Mouse (Mus musculus) lung, postnatal 36 days (tissue): ENCODE results near the gene Ddost.
A peak's percentile ranks its signal among the peaks of the same experiment; 100 is the strongest.
"Not testable (repeated sequence)": the region's sequence is repeated elsewhere in the genome, so short reads cannot be mapped to it uniquely, and the experiment has no call there.

ENCODE experiments used
- DNase-seq: peaks from one replicate; pipeline ENCODE4 v3.0.0; 2022; ENCODE audit warnings: mixed read lengths

Ddost gene

DNA sequence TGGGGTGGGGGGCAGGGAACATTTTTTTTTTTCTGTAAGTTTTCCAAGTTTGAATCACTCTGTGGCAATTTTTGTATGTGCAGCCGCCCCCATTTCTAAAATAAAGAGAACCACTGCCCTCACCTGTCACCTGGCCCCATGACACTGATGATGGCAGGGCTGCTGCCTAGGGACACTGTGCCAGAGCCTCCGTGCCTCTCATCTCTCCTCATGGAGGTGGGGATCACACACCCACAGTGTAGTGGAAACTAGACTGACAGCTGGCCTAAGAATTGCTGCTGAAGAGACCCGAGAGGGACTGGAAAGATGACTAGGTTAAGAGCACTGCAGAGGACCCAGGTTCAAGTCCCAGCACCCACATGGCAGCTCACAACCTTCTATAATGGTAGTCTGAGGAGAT is 7.6 kb downstream of the Ddost start:
- no peak for DNase-seq

DNA sequence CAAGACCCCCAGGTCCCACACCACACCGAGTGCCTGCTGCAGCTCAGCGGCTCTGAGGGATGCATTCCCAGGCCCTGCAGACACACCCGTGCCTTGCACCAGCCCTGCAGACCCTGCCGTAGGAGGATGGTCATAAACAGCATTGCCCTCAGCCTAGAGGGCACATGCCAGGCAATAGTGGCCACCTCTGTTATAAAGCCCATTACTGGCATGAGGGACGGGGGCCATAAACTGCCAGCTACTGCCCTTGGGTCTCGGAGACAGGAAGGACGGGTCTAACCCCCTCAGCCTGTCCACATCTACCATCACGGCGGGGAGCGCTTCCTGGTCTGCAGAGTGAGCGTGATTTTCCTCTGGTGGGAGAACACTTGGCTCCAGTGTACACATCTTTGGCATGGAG is 8.5 kb downstream of the Ddost start:
- no peak for DNase-seq

DNA sequence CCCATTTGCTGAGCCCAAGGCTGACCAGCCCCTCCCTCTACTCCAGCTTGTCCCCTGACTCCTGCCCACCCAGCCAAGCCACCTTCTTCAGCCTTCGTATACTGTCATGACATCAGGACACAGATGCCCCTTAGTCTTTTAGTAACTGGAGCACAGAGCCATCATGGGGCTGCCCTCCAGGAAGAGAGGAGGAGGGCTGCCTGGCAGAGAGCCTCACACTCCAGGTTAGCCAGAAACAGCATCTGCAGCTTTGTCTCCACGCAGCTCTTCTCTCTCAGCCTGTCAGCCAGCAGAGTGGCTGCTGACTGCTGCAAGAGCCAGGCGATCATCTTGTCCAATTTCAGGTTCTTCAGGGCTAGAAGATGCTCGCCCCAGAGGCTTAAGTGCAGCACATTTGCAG is 9.3 kb downstream of the Ddost start:
- DNase-seq = no peak

DNA sequence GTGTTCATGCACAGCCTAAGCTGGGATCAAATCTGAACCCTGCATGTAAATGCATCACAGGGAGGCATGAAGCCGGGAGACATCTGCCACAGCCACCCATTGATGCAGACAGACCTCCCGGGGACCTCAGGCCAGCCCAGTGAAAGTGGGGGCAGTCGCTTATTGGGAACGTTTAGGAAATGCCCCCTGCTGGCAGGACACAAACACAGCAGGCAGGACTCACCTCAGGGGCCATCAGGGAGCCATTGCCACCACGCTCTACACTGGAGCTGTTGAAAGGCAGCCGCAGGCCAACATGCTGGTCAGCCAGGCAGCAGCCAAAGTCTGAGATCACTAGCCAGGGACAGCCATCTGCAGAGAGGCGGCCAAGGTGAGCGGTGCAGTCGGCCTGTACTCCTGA is 11.3 kb downstream of the Ddost start:
- no peak for DNase-seq

DNA sequence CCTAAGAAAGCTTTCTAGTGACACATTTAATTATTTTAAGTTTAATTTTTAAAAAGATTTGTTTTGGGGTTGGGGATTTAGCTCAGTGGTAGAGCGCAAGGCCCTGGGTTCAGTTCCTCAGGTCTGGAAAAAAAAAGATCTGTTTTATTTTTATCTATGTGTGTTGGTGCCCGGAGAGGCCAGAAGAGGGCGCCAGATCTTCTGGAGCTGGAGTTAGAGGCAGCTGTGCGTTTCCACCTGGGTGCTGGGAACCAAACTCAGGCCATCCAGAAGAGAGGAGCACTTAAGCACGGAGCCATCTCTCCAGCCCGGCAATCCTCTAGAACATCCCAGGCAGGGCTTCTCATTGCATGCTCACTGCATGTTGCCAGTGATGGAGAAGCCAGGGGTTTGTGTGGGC is 11.8 kb downstream of the Ddost start:
- DNase-seq = no peak

DNA sequence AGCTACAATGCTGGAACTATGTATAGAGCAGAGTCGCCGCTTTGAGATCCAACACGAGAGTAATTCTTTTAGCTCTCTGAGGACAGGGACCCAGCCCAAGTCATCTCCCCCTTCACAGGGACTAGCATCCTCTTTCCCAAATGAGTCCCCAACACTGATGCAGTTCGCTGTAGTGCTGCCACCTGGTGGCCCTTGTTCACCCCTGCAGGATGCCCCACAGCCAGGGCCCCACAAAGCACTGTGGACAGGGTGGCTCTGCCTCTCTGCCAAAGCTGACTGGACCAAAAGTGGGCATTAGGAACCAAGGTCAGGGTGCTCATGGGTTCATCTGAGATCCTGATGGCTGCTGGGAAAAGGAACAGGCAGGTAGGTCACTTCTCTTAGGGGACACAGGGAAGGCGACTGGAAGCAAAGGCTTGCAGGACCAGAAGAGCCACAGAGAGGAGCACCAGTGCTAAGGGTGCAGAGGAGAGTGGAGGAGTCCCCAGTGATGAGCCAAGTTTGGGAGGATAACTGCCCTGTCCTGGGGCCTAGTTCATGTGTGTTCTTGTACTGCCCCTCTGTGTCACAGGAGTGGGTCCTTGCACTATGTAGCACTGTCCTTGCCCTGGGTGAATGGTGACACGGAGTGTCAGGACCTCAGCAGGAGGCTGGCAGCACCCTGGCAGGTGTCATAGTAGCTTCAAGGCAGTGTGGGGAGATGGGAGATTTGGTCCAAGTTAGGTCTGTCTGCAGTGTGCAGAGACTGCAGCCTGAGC is 14.2 kb downstream of the Ddost start:
- DNase-seq = peak; percentile 62

DNA sequence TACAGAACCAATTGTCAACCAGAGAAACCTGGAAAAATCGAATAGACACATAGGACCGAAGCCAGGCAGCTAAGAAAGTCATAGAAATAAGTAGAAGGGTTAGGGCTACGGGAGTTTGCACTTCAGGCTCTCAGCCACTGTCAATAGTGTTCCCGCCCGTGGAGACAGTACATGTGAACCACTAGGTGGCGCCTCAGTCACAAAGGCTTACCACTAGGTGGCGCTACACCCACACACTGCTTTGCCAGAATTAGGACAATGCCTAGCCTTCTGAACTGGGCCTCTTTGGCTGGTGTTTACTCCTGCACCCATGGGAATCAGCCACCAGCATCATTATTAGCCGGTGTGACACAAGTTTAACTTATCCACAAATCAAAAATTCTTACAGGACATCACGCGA is 15.0 kb downstream of the Ddost start:
- peak; percentile 93 for DNase-seq

DNA sequence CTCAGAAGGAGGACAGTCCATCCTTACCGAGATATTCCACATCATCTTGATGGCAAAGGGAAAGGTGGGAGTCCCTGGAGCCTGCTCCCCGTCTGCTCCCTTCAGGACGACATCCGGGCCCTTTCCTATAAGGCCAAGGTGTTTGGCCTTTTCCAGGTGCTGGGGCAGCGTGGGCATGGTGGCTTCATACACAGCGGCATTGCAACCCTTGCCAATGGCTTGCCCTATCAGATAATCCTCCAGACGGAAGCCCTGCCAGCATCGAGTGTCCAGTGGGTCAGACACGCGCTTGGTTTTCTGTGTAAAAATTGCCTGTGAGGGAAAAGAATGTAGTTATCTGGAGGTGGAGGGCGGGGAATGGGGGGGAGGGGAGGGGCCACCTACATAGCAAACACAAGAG is 16.2 kb downstream of the Ddost start:
- DNase-seq = no peak

DNA sequence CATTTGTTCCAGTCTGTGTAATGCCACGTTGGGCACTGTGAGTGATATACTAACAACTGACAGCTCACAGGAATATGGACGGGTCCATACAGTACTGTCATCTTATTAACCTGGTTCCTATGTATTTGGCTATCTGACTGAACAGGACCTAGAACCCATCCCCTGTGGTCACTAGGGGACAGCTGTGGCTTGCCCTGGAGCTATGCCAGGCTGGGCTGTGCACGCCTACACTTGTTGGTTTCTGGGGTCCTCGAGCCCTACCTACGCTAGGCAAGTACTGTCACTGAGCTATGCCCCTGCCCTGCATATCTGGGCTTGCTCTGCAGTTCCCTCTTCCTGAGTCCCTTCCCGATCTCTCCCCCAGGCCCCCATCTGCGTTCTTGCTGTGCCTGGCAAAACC is 17.0 kb downstream of the Ddost start:
- no peak for DNase-seq

DNA sequence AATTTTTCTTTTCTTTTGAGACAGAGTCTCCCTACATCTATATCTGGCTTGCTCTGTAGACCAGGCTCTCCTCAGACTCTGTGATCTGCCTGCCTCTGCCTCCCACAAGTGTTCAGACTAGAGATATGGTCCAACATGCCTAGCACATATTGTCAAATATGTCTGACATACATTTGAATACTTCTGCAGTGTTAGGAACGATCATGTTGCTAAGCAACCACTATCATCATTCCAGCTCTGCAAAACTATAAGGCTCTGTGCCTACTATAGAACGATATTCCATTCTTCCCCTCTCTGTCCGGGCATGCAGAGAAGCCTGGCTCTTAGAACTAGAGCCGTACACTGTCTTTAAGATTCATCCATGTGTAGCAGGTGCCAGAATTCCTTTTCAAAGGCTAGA is 18.2 kb downstream of the Ddost start:
- no peak for DNase-seq

DNA sequence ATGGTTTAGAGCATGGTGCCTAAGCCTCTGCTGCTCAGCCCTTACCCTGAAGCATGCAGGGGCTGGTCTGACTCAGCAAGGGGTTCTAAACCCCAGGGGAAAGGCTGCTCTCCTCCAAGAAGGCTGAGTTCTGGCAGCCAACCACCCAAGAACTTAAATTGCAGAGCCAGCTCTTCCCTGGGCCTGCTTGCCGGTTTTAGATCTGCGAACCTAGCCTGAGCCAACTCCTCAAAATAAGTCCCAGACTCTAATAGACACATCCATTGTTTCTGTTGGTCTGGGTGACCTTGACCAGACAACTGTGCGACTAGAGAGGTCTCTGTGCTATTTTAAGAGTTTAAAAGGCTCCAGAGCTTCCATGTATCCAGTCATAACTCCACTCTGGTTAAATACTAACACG is 19.2 kb downstream of the Ddost start:
- DNase-seq = no peak

DNA sequence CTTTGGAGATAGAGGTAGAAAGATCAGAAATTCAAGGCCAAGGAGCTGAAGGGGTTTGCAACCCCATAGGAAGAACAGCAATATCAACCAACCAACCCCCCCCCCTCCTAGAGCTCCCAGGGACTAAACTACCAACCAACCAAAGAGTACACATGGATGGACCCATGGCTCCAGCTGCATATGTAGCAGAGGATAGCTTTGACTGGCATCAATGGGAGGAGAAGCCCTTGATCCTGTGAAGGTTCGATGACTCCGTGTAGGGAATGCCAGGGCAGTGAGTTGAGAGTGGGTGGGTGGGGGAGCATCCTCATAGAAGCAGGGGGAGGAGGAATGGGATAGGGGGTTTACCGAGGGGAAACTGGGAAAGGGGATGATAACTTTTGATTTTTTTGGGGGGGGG is 19.9 kb downstream of the Ddost start:
- DNase-seq = no peak

DNA sequence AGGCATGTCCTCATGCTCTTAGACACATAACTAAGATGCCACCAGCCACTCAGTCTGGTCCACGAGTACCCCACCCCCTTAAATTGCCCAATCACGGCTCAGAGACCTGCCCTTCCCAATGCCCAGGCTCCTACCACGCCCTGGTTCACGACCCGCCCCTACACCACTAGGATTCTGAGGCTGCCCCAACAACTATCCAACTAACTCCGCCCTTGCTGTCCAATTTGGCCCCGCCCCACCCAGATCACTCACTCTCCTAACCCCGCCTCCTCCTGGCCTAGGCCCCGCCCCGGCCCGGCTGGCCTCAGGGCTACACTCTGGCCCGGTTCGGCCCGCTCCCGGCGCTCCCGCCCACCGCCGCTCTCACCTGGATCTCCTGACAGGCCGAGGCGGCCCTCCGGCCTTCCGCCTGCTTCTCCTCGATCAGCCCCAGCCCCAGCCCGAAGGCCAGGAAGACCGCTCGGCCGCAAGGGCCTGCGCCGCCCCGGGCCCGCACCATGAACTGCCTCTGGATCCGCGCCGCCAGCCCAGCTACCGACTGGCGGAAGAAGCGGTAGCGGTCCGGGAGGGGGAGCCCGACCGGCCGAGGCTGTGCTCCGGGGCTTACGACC is 21.0 kb downstream of the Ddost start:
- peak; percentile 99 for DNase-seq

DNA sequence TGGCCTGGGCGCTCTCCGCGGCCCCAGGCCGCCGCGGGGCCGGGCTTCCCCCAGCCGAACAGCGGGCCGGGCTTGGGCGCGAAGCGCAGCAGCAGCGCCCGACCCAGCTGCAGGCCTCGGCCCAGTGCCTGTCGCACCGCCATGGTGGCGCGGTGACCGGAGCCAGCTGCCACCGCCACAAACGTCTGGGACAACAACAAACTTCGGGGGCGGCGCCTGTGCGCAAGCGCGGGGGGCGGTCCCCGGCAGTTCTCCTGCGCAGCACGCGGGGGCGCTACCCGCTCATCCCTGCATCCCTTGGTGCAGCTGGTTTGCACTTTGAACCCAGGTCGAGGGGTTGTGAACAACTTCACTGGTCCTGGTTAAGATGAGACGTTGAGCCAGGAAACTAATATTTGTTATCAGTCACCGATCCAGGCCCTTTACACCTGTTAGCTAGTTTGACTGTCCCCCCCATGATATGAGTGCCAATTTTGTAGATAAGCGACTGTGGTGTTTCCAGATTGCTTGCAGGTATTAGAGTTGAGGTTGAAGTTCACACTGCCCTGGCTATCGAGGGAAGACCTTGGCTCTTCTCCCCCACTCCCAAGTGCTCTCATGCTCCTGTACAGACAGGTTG is 21.7 kb downstream of the Ddost start, which contains the start of gene Pink1:
Gene Pink1 (minus strand): TSS at position 231 of the 619 bp plus-strand sequence.
- peak; percentile 96 for DNase-seq

DNA sequence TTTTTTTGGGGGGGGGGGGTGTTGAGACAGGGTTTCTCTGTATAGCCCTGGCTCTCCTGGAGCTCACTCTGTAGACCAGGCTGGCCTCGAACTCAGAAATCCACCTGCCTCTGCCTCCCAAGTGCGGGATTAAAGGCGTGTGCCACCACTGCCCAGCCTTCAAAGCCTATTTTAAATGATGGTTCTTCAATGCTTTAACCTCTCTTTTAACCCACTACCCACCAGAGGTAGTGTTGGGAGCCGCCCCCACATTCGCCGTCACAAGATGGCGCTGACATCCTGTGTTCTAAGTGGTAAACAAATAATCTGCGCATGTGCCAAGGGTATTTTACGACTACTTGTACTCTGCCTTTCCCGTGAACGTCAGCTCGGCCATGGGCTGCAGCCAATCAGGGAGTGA is 22.6 kb downstream of the Ddost start:
- DNase-seq = not testable (repeated sequence)

DNA sequence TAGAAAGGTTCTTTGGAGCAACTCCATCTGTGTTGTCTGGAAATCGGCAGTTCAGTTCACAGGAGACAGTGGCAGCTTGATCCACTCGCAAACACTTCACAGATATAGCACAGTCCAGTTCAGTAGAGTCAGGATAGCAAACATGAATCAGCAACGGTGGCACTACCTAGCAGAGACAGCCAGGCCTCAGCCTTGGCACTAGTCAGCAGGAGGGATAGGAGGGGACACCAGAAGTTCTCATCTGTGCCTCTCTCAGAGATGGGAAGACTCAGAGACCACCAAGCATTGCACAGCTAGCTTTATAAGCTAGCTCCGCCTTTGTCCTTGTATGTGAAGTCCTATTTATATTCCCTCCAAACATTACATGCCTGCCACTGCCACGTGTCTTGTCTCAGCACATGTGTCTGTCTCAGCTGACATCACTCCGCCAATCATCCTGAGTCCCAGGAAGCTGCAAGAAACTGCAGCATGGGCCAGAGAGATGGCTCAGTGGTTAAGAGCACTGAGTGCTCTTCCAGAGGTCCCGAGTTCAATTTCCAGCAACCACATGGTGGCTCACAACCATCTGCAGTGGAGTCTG is 23.5 kb downstream of the Ddost start:
- no peak for DNase-seq

DNA sequence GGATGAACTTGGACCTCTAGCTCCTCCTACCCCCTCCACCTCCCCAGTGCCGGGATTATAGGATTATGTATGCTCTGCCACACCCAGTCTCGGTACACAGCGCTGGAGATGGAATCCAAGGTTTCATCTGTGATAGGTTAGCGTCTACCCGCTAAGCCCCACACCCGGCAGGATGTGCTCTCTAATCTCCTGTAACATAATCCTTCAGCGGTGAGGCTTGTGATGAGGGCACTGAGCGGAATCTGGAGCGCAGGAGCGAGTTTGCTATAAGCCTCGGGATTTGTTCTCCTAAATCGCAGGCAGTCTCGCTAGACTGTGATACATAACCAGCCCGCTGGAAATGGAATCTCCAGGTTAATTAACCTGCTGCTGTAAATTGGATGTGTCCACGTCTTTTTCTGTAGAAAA is 25.7 kb downstream of the Ddost start:
- DNase-seq = no peak

DNA sequence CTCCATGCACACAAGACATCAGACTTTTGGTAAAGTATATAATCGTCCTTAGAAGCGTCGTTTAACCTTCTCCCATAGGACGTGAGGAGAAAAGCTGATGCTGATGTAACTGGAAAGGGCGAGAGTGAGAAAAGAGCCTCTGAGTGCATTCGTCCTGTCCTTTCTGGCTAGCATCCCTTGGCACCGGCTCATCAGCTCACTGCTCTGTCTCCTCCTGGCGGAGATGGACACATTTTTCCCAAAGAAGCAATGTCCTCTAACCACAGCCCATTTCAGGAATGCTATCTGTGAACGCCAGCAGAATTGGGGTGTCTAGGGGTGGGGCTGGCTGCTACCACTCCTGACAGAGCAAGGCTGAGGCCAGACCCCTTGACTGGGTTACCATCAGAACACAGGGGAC is 27.1 kb downstream of the Ddost start:
- no peak for DNase-seq

DNA sequence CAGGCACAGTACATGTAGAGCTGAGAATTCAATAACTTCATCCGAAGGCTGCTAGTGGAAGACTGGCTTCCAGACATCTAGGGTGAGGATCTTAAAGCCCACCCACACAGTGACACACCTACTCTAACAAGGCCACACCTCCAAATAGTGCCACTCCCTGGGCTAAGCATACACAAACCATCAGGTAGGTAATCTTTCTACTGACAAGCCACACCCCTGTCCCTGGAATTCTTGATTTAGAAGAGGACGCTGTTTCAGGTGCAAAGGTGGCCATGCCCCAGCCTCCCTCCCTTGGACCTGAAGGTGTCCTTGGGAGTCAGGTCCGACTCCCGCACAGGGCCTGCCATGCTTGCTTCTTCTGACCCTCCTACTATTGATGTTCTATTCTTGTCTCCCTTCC is 28.6 kb downstream of the Ddost start:
- DNase-seq = no peak

DNA sequence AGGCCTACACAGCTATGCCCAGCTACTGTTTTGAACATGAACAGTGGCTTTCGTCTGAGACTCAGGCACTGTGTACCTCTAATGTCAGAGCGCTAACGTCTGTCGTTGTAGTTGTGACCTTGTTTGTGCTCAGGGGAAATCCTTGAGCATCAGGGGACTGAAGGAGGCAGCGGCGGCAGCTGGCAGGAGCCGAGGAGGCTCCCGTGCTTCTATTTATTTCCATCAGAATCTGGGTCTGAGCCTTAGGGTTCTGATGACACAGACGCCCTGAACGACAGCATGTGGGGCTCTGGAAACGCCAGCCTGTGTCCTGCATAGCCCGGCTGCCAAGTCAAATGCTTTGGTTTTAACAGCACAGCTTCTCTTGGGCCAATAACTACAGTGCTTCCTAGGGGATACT is 30.5 kb downstream of the Ddost start:
- no peak for DNase-seq

DNA sequence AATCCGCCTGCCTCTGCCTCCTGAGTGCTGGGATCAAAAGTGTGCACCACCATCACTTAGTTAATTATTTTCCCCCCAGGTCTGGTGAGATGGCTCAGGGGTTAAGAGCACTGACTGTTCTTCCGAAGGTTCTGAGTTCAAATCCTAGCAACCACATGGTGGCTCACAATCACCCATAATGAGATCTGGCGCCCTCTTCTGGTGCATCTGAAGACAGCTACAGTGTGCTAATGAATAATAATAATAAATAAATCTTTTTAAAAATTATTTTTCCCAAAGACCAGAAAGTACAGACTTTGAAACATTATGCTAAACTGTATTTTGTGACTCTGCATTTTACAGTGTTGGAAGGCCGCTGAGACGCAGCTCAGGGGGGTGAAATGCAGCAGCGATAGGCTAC is 31.1 kb downstream of the Ddost start:
- DNase-seq = no peak

DNA sequence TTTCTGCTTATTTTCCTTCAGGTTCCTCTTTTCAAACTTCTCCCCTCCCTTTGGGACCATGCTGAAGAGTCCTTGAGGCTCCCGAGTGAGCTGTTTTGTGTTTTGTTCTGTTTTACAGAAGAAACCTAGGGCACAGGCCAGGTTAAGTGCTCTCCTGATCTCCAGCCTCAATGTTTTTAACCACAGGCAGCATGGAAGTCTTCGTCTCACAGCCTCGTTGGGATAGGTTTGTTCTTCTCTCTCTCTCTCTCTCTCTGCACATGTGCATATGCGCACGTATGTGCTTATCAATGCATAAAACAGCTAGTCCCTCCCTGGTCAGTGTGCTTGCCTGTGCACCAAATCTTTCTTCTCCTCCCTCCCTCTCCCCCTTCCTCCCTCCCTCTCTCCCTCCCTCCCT is 32.3 kb downstream of the Ddost start:
- DNase-seq = no peak

DNA sequence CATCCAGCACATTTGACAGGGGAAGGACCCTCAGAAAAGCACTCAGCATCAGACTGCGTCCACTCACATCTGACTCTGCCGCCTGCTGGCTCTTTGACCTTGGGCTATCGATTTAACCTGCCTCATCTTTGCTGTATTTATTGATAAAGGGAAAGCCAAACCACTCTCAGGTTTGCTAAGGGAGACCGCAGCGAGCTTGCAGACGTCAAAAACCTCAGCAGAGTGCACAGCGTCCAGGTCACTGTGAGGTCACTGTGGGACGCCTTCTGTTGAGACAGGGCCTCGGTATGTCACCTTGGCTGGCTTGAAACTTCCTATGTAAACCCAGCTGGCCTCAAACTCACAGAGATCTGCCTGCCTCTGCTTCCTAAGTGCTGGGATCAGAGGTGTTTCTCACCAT is 32.8 kb downstream of the Ddost start:
- DNase-seq = no peak

DNA sequence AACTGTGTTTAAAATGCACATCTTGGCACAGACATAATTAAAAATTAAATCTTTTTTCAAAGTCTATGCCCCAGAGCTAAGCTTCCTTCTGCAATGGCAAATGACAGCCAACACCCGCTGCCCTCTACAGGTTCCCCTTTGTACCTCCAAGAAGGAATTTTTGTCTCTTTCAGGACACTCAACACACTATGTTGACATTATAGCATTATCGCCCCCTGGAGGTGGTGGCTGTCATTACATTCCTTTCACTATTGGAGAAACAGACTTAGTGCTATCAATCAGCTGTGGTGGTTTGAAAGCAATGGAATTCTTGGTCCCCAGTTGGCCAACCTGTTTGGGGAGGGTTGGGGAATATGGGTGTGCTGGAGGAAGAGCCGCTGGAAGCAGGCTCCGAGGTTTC is 35.4 kb downstream of the Ddost start:
- DNase-seq = peak; percentile 82
